Mouse (Mus musculus) lung, embryonic 14.5 days (tissue): ENCODE measurements around the gene Clns1a. TPM values are rescaled to one million over a fixed set of nuclear protein-coding genes. Genes with fewer than 3 reads are reported as not detected.

Source experiments
- ATAC-seq: fragments of 200-750 bp; cut with Nextera tagmentation; 2 replicates; pipeline ENCODE4 v1.8.0; 2017; ENCODE audit warnings: mild to moderate bottlenecking, moderate TSS enrichment, moderate library complexity; ENCODE audit not compliant: insufficient read depth
- DNase-seq: peaks from one replicate; pipeline ENCODE4 v3.0.0-alpha.2; 2015
- H3K27ac ChIP-seq: fragments of 300-500 bp; sonication (generic); 2 replicates; pipeline ENCODE4 v1.5.1; 2014; ENCODE audit warnings: low read depth, mild to moderate bottlenecking, moderate library complexity
- H3K27me3 ChIP-seq: fragments of 300-500 bp; sonication (generic); 2 replicates; pipeline ENCODE4 v1.6.1; 2014; ENCODE audit warnings: low read length, control low read depth; ENCODE audit not compliant: insufficient read depth
- H3K36me3 ChIP-seq: fragments of 300-500 bp; sonication (generic); 2 replicates; pipeline ENCODE4 v1.6.1; 2014; ENCODE audit warnings: control low read depth; ENCODE audit not compliant: insufficient read depth
- H3K4me1 ChIP-seq: fragments of 300-500 bp; sonication (generic); 2 replicates; pipeline ENCODE4 v1.6.1; 2014; ENCODE audit warnings: antibody characterized with exemption, control low read depth; ENCODE audit not compliant: insufficient read depth
- H3K4me2 ChIP-seq: fragments of 300-500 bp; sonication (generic); 2 replicates; pipeline ENCODE4 v1.6.1; 2014; ENCODE audit warnings: mild to moderate bottlenecking
- H3K4me3 ChIP-seq: fragments of 300-500 bp; sonication (generic); 2 replicates; pipeline ENCODE4 v1.5.1; 2014; ENCODE audit warnings: low read depth, low read length
- H3K9ac ChIP-seq: fragments of 300-500 bp; sonication (generic); 2 replicates; pipeline ENCODE4 v1.6.1; 2014
- H3K9me3 ChIP-seq: fragments of 300-500 bp; sonication (generic); 2 replicates; pipeline ENCODE4 v1.6.1; 2016; ENCODE audit warnings: low read depth, low read length, control low read depth
- CTCF ChIP-seq: IDR thresholded peaks from 2 replicates; pipeline ENCODE4 v1.5.1; 2016; ENCODE audit warnings: antibody characterized with exemption, low read depth
- WGBS: fragments of 180-500 bp; shearing (Covaris S2); extraction: QIAGEN DNeasy Blood & Tissue Kit; methylation state at CpG from one replicate; pipeline ENCODE4 v1.1.7; 2014; 5-methylcytosine and 5-hydroxymethylcytosine counted together
- polyA plus RNA-seq: library from polyadenylated mRNA; unstranded; fragments of >200 nt; fragmentation: Nextera tagmentation; extraction: Ambion mirVana; gene quantifications from 2 replicates; pipeline ENCODE4 v1.2.1, GENCODE M21; 2014

The Clns1a gene
- polyA plus RNA-seq, 1 experiment from 2014 or later: 213 TPM

- Histone ChIP-seq H3K9me3 (no peaks in the 10 kb centered on the region), H3K4me1 (0 out of 2 replicates have a peak, but pooled peaks cover 2% of the 10 kb centered on the region), H3K27me3 (no peaks in the 10 kb centered on the region), H3K4me2 (peak overlapping the region; percentile 53), H3K4me3 (peak overlapping the region; percentile 13), H3K36me3 (no peaks in the 10 kb centered on the region), H3K27ac (peak overlapping the region; percentile 63; the same call in 1 of the 2 replicates), H3K9ac (peak overlapping the region; percentile 29; the same call in 1 of the 2 replicates)
- 59% methylated on average over 10 of the region's 10 CpGs for WGBS
- DNase-seq: peak; percentile 33
- ATAC-seq: peak; percentile 46
- TF ChIP-seq CTCF: no peak
Measured at GRCm38 (mm10) chr7:97748527-97749206, 52.2 kb downstream of the Clns1a start.

GRCm38 (mm10) chr7:97749207-97750190 lies 53.1 kb downstream of the Clns1a start:
- WGBS: 29% methylated on average over 19 of the region's 19 CpGs
- DNase-seq (peak; percentile 28), ATAC-seq (peak; percentile 42)
- Histone ChIP-seq H3K9ac (peak overlapping the region; percentile 29; the same call in 1 of the 2 replicates), H3K4me3 (peak overlapping the region; percentile 13), H3K36me3 (no peaks in the 10 kb centered on the region), H3K4me1 (0 out of 2 replicates have a peak, but pooled peaks cover 2% of the 10 kb centered on the region), H3K27ac (peak overlapping the region; percentile 63; the same call in 1 of the 2 replicates), H3K4me2 (peak overlapping the region; percentile 53), H3K27me3 (no peaks in the 10 kb centered on the region), H3K9me3 (no peaks in the 10 kb centered on the region)
- TF ChIP-seq CTCF: no peak

- no peaks in the 10 kb centered on the region for H3K27me3 ChIP-seq
- DNase-seq (no peak), ATAC-seq (peak; percentile 28; the same call in 1 of the 2 replicates)
- H3K36me3 ChIP-seq: no peaks in the 10 kb centered on the region
- 55% methylated on average over 18 of the region's 18 CpGs for WGBS
- H3K9ac ChIP-seq: peak overlapping the region; percentile 10; the same call in 1 of the 2 replicates
- H3K4me3 ChIP-seq: no peak overlapping the region
- no peaks in the 10 kb centered on the region for H3K4me1 ChIP-seq
- H3K27ac ChIP-seq: no peak overlapping the region
- TF ChIP-seq CTCF: no peak
- H3K9me3 ChIP-seq: no peaks in the 10 kb centered on the region
- peak overlapping the region; percentile 31; the same call in 1 of the 2 replicates for H3K4me2 ChIP-seq
Measured at GRCm38 (mm10) chr7:97756967-97757881, 60.8 kb downstream of the Clns1a start.

GRCm38 (mm10) chr7:97764591-97764990 lies 68.2 kb downstream of the Clns1a start:
- no peak for TF ChIP-seq CTCF
- ATAC-seq: no peak
- WGBS: 72% methylated on average over 11 of the region's 11 CpGs

GRCm38 (mm10) chr7:97765181-97765962 lies 68.9 kb downstream of the Clns1a start:
- no peak for TF ChIP-seq CTCF
- Histone ChIP-seq H3K9ac (no peak overlapping the region), H3K4me1 (no peaks in the 10 kb centered on the region), H3K27me3 (no peaks in the 10 kb centered on the region), H3K9me3 (no peaks in the 10 kb centered on the region), H3K4me2 (no peak overlapping the region), H3K36me3 (no peaks in the 10 kb centered on the region), H3K4me3 (no peak overlapping the region), H3K27ac (no peak overlapping the region)
- 85% methylated on average over 21 of the region's 21 CpGs for WGBS
- ATAC-seq: no peak
- no peak for DNase-seq

More at GRCm38 (mm10) chr7:97764591-97764990, 68.2 kb downstream of the Clns1a start:
- Histone ChIP-seq H3K36me3 (no peaks in the 10 kb centered on the region), H3K4me1 (no peaks in the 10 kb centered on the region), H3K9ac (no peak overlapping the region), H3K9me3 (no peaks in the 10 kb centered on the region), H3K27ac (no peak overlapping the region), H3K27me3 (no peaks in the 10 kb centered on the region), H3K4me2 (no peak overlapping the region), H3K4me3 (no peak overlapping the region)
- DNase-seq: no peak

- Histone ChIP-seq H3K36me3 (no peaks in the 10 kb centered on the region), H3K4me3 (no peak overlapping the region), H3K27me3 (no peaks in the 10 kb centered on the region), H3K9me3 (no peaks in the 10 kb centered on the region), H3K4me1 (no peaks in the 10 kb centered on the region), H3K4me2 (no peak overlapping the region), H3K9ac (no peak overlapping the region), H3K27ac (no peak overlapping the region)
- no peak for DNase-seq
- 75% methylated on average over 5 of the region's 5 CpGs for WGBS
- TF ChIP-seq CTCF: no peak
- ATAC-seq: no peak
Measured at GRCm38 (mm10) chr7:97765963-97766347, 69.5 kb downstream of the Clns1a start.
